Mouse (Mus musculus) heart, embryonic 13.5 days (tissue): Measurements from ENCODE around the gene Plin5. TPM values are rescaled to one million over a fixed set of nuclear protein-coding genes. Genes with fewer than 3 reads are reported as not detected.

Experiments used
- ATAC-seq: fragments of 200-750 bp; cut with Nextera tagmentation; 2 replicates; pipeline ENCODE4 v1.8.0; 2017; ENCODE audit warnings: moderate TSS enrichment; ENCODE audit not compliant: insufficient number of reproducible peaks, low FRiP score, low TSS enrichment; ENCODE audit errors: extremely low read depth
- H3K27ac ChIP-seq: fragments of 300-500 bp; sonication (generic); replicated peaks from 2 replicates; pipeline ENCODE4 v1.5.1; 2015; ENCODE audit warnings: moderate library complexity, mild to moderate bottlenecking, inconsistent platforms
- H3K27me3 ChIP-seq: fragments of 300-500 bp; sonication (generic); replicated peaks from 2 replicates; pipeline ENCODE4 v1.6.1; 2015; ENCODE audit warnings: mild to moderate bottlenecking, inconsistent platforms
- H3K36me3 ChIP-seq: fragments of 300-500 bp; sonication (generic); 2 replicates; pipeline ENCODE4 v1.6.1; 2015; ENCODE audit warnings: mild to moderate bottlenecking, inconsistent platforms
- H3K4me1 ChIP-seq: fragments of 300-500 bp; sonication (generic); 2 replicates; pipeline ENCODE4 v1.6.1; 2015; ENCODE audit warnings: inconsistent platforms
- H3K4me2 ChIP-seq: fragments of 300-500 bp; sonication (generic); 2 replicates; pipeline ENCODE4 v1.6.1; 2015; ENCODE audit warnings: inconsistent platforms, mild to moderate bottlenecking, moderate library complexity
- H3K4me3 ChIP-seq: fragments of 300-500 bp; sonication (generic); 2 replicates; pipeline ENCODE4 v1.5.1; 2015; ENCODE audit warnings: moderate library complexity, mild to moderate bottlenecking, inconsistent platforms
- H3K9ac ChIP-seq: fragments of 300-500 bp; sonication (generic); 2 replicates; pipeline ENCODE4 v1.6.1; 2015; ENCODE audit warnings: inconsistent platforms, mild to moderate bottlenecking, moderate library complexity
- H3K9me3 ChIP-seq: fragments of 300-500 bp; sonication (generic); 2 replicates; pipeline ENCODE4 v1.6.1; 2016; ENCODE audit warnings: inconsistent platforms
- WGBS: fragments of 180-500 bp; shearing (Covaris S2); methylation state at CpG from one replicate; pipeline ENCODE4 v1.1.7; 2015; ENCODE audit warnings: mixed read lengths; 5-methylcytosine and 5-hydroxymethylcytosine counted together
- polyA plus RNA-seq: library from polyadenylated mRNA; unstranded; fragments of >200 nt; fragmentation: Nextera tagmentation; extraction: Ambion mirVana; gene quantifications from 2 replicates; pipeline ENCODE4 v1.2.1, GENCODE M21; 2015

The Plin5 gene
- polyA plus RNA-seq, 1 experiment from 2014 or later = 0.47 TPM

DNA sequence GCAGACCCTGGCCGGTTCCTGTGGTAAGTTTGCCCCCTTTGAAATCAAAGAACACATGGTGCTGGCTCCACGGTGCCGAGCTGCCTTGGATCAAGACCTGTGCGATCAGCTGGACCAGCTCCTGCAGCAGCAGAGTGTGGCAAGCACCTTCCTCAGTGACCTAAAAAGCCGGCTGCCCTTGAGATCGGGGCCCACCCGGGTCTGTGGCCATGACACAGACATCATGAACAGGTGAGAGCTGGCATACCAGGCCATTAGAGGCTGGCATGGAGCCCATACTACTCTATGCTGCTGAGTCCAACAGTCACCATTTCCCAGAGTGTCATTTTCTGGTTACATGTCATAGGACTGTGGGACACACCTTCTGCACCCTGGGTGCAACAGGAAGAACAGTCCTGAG lies 55.3 kb downstream of the Plin5 start:
- H3K9ac ChIP-seq = no peak overlapping the region
- WGBS = 86% methylated on average over 7 of the region's 7 CpGs
- no peaks in the 10 kb centered on the region for H3K4me1 ChIP-seq
- no peaks in the 10 kb centered on the region for H3K9me3 ChIP-seq
- H3K4me2 ChIP-seq = no peak overlapping the region
- ATAC-seq = no peak
- H3K36me3 ChIP-seq = peaks cover 100% of the 10 kb centered on the region
- no peak overlapping the region for H3K27ac ChIP-seq
- H3K27me3 ChIP-seq = no peaks in the 10 kb centered on the region
- H3K4me3 ChIP-seq = no peak overlapping the region

Other genes with a start within 250 kb of the Plin5 start
- gene Zfp119a, start 238.7 kb downstream of the Plin5 start, polyA plus RNA-seq = 5.7 and 6.0 TPM in 2 replicates
- 6.4 and 7.9 TPM in 2 replicates for gene Zfp959, start 225.5 kb downstream of the Plin5 start, polyA plus RNA-seq
- 3.6 and 4.3 TPM in 2 replicates for gene Zfp119b, start 168.1 kb downstream of the Plin5 start, polyA plus RNA-seq
- 0.34 and 1.3 TPM in 2 replicates for gene Ebi3, start 165.0 kb downstream of the Plin5 start, polyA plus RNA-seq
- 18.0 and 18.8 TPM in 2 replicates for gene Yju2, start 158.5 kb downstream of the Plin5 start, polyA plus RNA-seq
- gene Shd, start 147.1 kb downstream of the Plin5 start, polyA plus RNA-seq = 7.9 and 8.7 TPM in 2 replicates
- gene Fsd1, start 131.1 kb downstream of the Plin5 start, polyA plus RNA-seq = 4.5 and 5.0 TPM in 2 replicates
- 11.9 and 14.6 TPM in 2 replicates for gene Stap2, start 112.0 kb downstream of the Plin5 start, polyA plus RNA-seq
- 62.1 and 68.1 TPM in 2 replicates for gene Mpnd, start 111.9 kb downstream of the Plin5 start, polyA plus RNA-seq
- gene Sh3gl1, start 81.0 kb downstream of the Plin5 start, polyA plus RNA-seq = 85.0 and 87.6 TPM in 2 replicates
- 14.1 and 14.2 TPM in 2 replicates for gene Chaf1a, start 77.2 kb downstream of the Plin5 start, polyA plus RNA-seq
- gene Ubxn6, start 42.6 kb downstream of the Plin5 start, polyA plus RNA-seq = 37.8 and 44.2 TPM in 2 replicates
- gene Hdgfl2, start 38.0 kb downstream of the Plin5 start, polyA plus RNA-seq = 75.0 and 89.0 TPM in 2 replicates
- 0.05 and 0.07 TPM in 2 replicates for gene Plin4, start 7.8 kb downstream of the Plin5 start, polyA plus RNA-seq
- 0.27 TPM in 1 of 2 replicates, not detected in the other for gene Lrg1, start 4.4 kb upstream of the Plin5 start, polyA plus RNA-seq
- gene Sema6b, start 22.7 kb upstream of the Plin5 start, polyA plus RNA-seq = 0.55 and 0.59 TPM in 2 replicates
- gene Tnfaip8l1, start 44.9 kb upstream of the Plin5 start, polyA plus RNA-seq = 6.5 and 6.9 TPM in 2 replicates
- gene Mydgf, start 66.3 kb upstream of the Plin5 start, polyA plus RNA-seq = 80.5 and 91.1 TPM in 2 replicates
- 21.8 and 22.4 TPM in 2 replicates for gene Dpp9, start 101.3 kb upstream of the Plin5 start, polyA plus RNA-seq
- 17.2 and 18.5 TPM in 2 replicates for gene Fem1a, start 139.2 kb upstream of the Plin5 start, polyA plus RNA-seq
- 7.7 and 8.4 TPM in 2 replicates for gene Ticam1, start 159.2 kb upstream of the Plin5 start, polyA plus RNA-seq
- 67.1 and 71.8 TPM in 2 replicates for gene Plin3, start 175.3 kb upstream of the Plin5 start, polyA plus RNA-seq
- gene Arrdc5, start 182.7 kb upstream of the Plin5 start, polyA plus RNA-seq = not detected in 2 replicates
- gene Uhrf1, start 185.7 kb upstream of the Plin5 start, polyA plus RNA-seq = 70.7 and 74.7 TPM in 2 replicates
- 25.5 and 25.9 TPM in 2 replicates for gene Kdm4b, start 208.5 kb upstream of the Plin5 start, polyA plus RNA-seq